Mouse (Mus musculus): Measurements from ENCODE around the gene Fer1l4. TPM values are rescaled to one million over a fixed set of nuclear protein-coding genes. Genes with fewer than 3 reads are reported as not detected.

Fer1l4 gene
- polyA plus RNA-seq, 1 experiment from 2014 or later, result not detected

Other genes with a start within 250 kb of the Fer1l4 start
- 6.9 and 8.0 TPM in 2 replicates for gene BC029722, start 233.5 kb downstream of the Fer1l4 start, polyA plus RNA-seq (2014; fragmentation: Nextera tagmentation; extraction: Ambion mirVana)
- 164 and 198 TPM in 2 replicates for gene Eif6, start 226.0 kb downstream of the Fer1l4 start, polyA plus RNA-seq (2014; fragmentation: Nextera tagmentation; extraction: Ambion mirVana)
- 0.23 and 0.39 TPM in 2 replicates for gene Fam83c, start 218.1 kb downstream of the Fer1l4 start, polyA plus RNA-seq (2014; fragmentation: Nextera tagmentation; extraction: Ambion mirVana)
- gene Uqcc1, start 122.6 kb downstream of the Fer1l4 start, polyA plus RNA-seq (2014; fragmentation: Nextera tagmentation; extraction: Ambion mirVana), result 70.0 and 78.0 TPM in 2 replicates
- not detected in 2 replicates for gene Gm15557, start 112.2 kb downstream of the Fer1l4 start, polyA plus RNA-seq (2014; fragmentation: Nextera tagmentation; extraction: Ambion mirVana)
- gene Gdf5, start 107.6 kb downstream of the Fer1l4 start, polyA plus RNA-seq (2014; fragmentation: Nextera tagmentation; extraction: Ambion mirVana), result 1.8 and 2.0 TPM in 2 replicates
- 27.4 and 28.8 TPM in 2 replicates for gene Cep250, start 96.5 kb downstream of the Fer1l4 start, polyA plus RNA-seq (2014; fragmentation: Nextera tagmentation; extraction: Ambion mirVana)
- gene 6430550D23Rik, start 45.0 kb downstream of the Fer1l4 start, polyA plus RNA-seq (2014; fragmentation: Nextera tagmentation; extraction: Ambion mirVana), result 1.5 and 1.6 TPM in 2 replicates
- 169 and 207 TPM in 2 replicates for gene Ergic3, start 44.9 kb downstream of the Fer1l4 start, polyA plus RNA-seq (2014; fragmentation: Nextera tagmentation; extraction: Ambion mirVana)
- 5.0 and 6.3 TPM in 2 replicates for gene Spag4, start 12.2 kb upstream of the Fer1l4 start, polyA plus RNA-seq (2014; fragmentation: Nextera tagmentation; extraction: Ambion mirVana)
- 48.7 and 58.8 TPM in 2 replicates for gene Cpne1, start 59.0 kb upstream of the Fer1l4 start, polyA plus RNA-seq (2014; fragmentation: Nextera tagmentation; extraction: Ambion mirVana)
- gene Rbm12, start 59.0 kb upstream of the Fer1l4 start, polyA plus RNA-seq (2014; fragmentation: Nextera tagmentation; extraction: Ambion mirVana), result 45.7 and 47.6 TPM in 2 replicates
- gene Gm28036, start 74.1 kb upstream of the Fer1l4 start, polyA plus RNA-seq (2014; fragmentation: Nextera tagmentation; extraction: Ambion mirVana), result 18.8 and 20.8 TPM in 2 replicates
- gene Romo1, start 91.1 kb upstream of the Fer1l4 start, polyA plus RNA-seq (2014; fragmentation: Nextera tagmentation; extraction: Ambion mirVana), result 345 and 347 TPM in 2 replicates
- gene Nfs1, start 91.2 kb upstream of the Fer1l4 start, polyA plus RNA-seq (2014; fragmentation: Nextera tagmentation; extraction: Ambion mirVana), result 37.2 and 38.3 TPM in 2 replicates
- 630 and 681 TPM in 2 replicates for gene Rbm39, start 127.3 kb upstream of the Fer1l4 start, polyA plus RNA-seq (2014; fragmentation: Nextera tagmentation; extraction: Ambion mirVana)
- gene Phf20, start 143.5 kb upstream of the Fer1l4 start, polyA plus RNA-seq (2014; fragmentation: Nextera tagmentation; extraction: Ambion mirVana), result 87.7 and 92.9 TPM in 2 replicates

All from forebrain, embryonic 11.5 days (tissue).